Mouse (Mus musculus): ENCODE results near the gene Thoc5.

DNA sequence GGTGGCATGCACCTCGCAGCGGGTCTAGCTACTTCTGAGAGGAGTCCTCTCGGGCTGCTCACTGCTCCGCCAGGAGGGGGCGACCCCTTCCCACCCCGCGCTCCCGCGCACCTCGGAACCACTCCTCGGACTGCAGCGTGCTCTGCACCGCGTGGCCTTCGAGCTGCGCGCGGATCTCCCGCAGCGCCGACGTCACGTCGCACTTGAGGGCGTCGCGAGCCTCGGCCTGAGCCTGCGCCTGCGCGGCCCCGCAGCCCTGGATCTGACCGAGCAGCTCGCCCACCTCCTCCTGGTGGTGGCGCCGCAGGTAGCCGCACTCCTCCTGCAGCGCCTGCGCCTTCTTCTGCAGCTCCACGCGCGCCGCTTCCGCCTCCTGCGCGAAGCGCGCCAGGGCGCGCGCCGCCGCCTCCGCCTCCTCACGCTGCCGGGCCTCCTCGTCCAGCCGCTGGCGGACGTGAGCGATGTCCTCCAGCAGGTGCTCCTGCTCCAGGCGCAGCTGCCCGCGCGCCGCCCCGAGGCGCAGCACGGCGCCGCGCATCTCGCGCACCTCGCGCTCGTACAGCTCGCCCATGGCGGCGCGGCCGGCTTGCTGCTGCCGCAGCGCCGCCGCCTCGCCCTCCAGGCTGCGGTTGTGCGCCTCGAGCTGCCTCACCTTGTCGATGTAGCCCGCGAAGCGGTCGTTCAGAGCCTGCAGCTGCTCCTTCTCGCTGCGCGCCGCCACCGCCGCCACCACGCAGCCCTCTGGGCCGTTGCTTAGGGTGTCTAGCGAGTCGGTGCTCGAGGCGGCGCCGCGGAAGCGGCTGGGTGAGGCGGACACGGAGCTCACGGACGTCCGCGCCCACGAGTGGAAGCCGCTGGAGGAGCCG lies 52.1 kb downstream of the Thoc5 start:
- TF ChIP-seq ZNF384 (IDR thresholded peaks at IDR 0.05; ENCODE audit: low read depth, low read length) (no peak), HCFC1 (IDR thresholded peaks at IDR 0.05; ENCODE audit: borderline replicate concordance, insufficient read depth, low read length) (0 out of 2 replicates have a peak, but pooled peaks have one; percentile 48), MAFK (IDR thresholded peaks at IDR 0.05; ENCODE audit: insufficient read depth, low read depth, low read length) (no peak)

Measured in ES-E14 (cell line).